Mouse (Mus musculus) stomach, embryonic 16.5 days (tissue): ENCODE data around the gene Mtss1l. TPM values are rescaled to one million over a fixed set of nuclear protein-coding genes. Genes with fewer than 3 reads are reported as not detected.
A peak's percentile ranks its signal among the peaks of the same experiment; 100 is the strongest.

Experiments
- ATAC-seq: fragments of 200-750 bp; cut with Nextera tagmentation; 2 replicates; pipeline ENCODE4 v1.8.0; 2017; ENCODE audit warnings: moderate number of reproducible peaks, moderate TSS enrichment; ENCODE audit not compliant: insufficient read depth, low FRiP score
- H3K27ac ChIP-seq: fragments of 300-500 bp; sonication (generic); 2 replicates; pipeline ENCODE4 v1.5.1; 2014; ENCODE audit warnings: low read length
- H3K27me3 ChIP-seq: fragments of 300-500 bp; sonication (generic); 2 replicates; pipeline ENCODE4 v1.6.1; 2014; ENCODE audit warnings: low read length, control low read depth, mixed read lengths; ENCODE audit not compliant: control insufficient read depth, insufficient read depth
- H3K36me3 ChIP-seq: fragments of 300-500 bp; sonication (generic); 2 replicates; pipeline ENCODE4 v1.6.1; 2014; ENCODE audit warnings: low read length; ENCODE audit not compliant: control insufficient read depth, insufficient read depth
- H3K4me1 ChIP-seq: fragments of 300-500 bp; sonication (generic); 2 replicates; pipeline ENCODE4 v1.6.1; 2014; ENCODE audit warnings: low read length, control low read depth, mixed read lengths; ENCODE audit not compliant: control insufficient read depth, insufficient read depth
- H3K4me2 ChIP-seq: fragments of 300-500 bp; sonication (generic); 2 replicates; pipeline ENCODE4 v1.6.1; 2014; ENCODE audit warnings: low read depth, low read length, mixed read lengths
- H3K4me3 ChIP-seq: fragments of 300-500 bp; sonication (generic); replicated peaks from 2 replicates; pipeline ENCODE4 v1.5.1; 2014; ENCODE audit warnings: mild to moderate bottlenecking, low read length
- H3K9ac ChIP-seq: fragments of 300-500 bp; sonication (generic); 2 replicates; pipeline ENCODE4 v1.6.1; 2014; ENCODE audit warnings: low read length
- H3K9me3 ChIP-seq: fragments of 300-500 bp; sonication (generic); replicated peaks from 2 replicates; pipeline ENCODE4 v1.6.1; 2016; ENCODE audit warnings: low read length, control low read depth; ENCODE audit not compliant: control insufficient read depth
- WGBS: fragments of 180-500 bp; shearing (Covaris S2); extraction: QIAGEN DNeasy Blood & Tissue Kit; methylation state at CpG from one replicate; pipeline ENCODE4 v1.1.7; 2014; 5-methylcytosine and 5-hydroxymethylcytosine counted together
- polyA plus RNA-seq: library from polyadenylated mRNA; unstranded; fragments of >200 nt; fragmentation: Nextera tagmentation; extraction: Ambion mirVana; gene quantifications from 2 replicates; pipeline ENCODE4 v1.2.1, GENCODE M21; 2015

The Mtss1l gene
- polyA plus RNA-seq, 1 experiment from 2014 or later: 8.2 TPM

DNA sequence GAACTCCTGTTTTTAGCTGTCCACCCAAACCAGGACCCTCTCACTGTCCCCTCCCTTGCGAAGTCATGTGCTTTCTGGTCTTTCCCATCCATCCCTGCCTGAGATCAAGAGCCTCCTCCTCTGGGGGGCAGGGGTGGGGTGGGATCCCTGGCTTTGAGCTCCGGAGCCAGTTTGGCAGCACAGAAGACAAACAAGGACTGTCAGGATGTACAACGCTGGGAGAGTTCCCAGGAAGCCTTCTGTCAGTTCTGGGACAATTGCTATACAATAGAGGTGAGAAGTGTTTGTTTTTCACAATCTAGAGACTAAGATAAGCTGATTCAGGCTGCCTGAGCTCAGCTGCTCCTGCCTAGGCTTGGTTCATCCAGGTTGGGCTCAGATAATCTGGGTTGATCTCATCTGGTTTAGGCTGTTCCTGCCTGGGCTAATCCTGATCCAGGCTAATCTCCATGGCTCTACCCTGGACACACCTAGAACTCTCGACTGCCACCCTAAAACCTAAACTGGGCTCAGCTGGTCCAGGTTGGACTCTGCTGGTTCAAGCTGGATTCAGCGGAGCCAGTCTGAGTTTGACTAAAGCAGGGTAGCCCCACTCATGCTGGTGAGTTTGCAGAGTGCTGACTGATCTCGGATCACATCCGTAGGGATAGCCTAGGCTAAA lies 39.1 kb downstream of the Mtss1l start:
- Histone ChIP-seq H3K9ac (no peak overlapping the region), H3K9me3 (no peaks in the 10 kb centered on the region), H3K27ac (no peak overlapping the region), H3K4me3 (no peak overlapping the region), H3K36me3 (no peaks in the 10 kb centered on the region), H3K4me1 (0 out of 2 replicates have a peak, but pooled peaks cover 4% of the 10 kb centered on the region), H3K4me2 (no peak overlapping the region), H3K27me3 (no peaks in the 10 kb centered on the region)
- ATAC-seq: no peak
- WGBS: 61% methylated on average over 7 of the region's 7 CpGs

DNA sequence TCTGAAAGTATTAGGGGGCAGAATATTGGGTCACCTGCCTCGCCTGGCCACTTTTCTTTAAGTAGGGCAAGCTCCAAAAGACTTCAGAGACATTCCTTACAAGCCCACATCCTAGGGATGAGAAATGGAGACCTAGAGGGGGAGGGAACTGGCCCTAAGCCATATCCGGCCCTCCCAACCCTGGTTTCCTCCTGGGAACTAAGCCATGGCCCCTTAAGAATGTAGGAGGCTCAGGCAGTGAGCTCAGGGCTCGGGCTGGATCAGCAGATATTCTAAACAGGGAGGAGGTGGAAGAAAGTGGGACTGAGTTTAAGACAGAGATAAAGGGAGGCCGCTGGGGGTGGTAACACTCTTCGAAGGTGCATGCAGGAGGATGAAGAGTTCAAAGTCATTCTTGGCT lies 39.9 kb downstream of the Mtss1l start:
- H3K27ac ChIP-seq: no peak overlapping the region
- 36% methylated on average over 5 of the region's 5 CpGs for WGBS

DNA sequence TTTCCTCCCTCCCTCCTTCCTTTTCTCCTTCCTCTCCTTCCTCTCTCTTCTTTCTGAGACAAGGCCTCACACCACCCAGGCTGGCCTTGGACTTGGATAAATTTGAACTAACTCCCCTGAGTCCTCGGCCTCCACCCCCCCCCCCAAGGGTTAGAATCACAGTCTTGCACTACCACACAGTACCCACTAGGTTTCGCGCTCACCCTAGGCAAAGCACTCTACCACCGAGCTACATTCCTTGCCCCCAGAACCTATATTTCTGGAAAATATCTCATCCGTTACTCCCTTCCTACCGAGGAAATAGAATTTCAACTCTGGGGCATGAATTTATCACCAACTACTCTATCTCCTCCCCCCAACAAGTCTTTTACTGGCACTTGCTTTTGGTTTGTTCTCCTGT lies 40.7 kb downstream of the Mtss1l start:
- Histone ChIP-seq H3K27me3 (no peaks in the 10 kb centered on the region), H3K4me2 (no peak overlapping the region), H3K27ac (no peak overlapping the region), H3K4me3 (no peak overlapping the region), H3K9ac (no peak overlapping the region), H3K9me3 (no peaks in the 10 kb centered on the region), H3K36me3 (no peaks in the 10 kb centered on the region), H3K4me1 (0 out of 2 replicates have a peak, but pooled peaks cover 4% of the 10 kb centered on the region)
- no peak for ATAC-seq
- 50% methylated on average over 6 of the region's 6 CpGs for WGBS

More for the DNA sequence above, 39.9 kb downstream of the Mtss1l start:
- H3K36me3 ChIP-seq: no peaks in the 10 kb centered on the region
- no peak overlapping the region for H3K9ac ChIP-seq
- no peak overlapping the region for H3K4me2 ChIP-seq
- 0 out of 2 replicates have a peak, but pooled peaks cover 4% of the 10 kb centered on the region for H3K4me1 ChIP-seq
- H3K4me3 ChIP-seq: no peak overlapping the region
- peak; percentile 75; the same call in 1 of the 2 replicates for ATAC-seq
- H3K9me3 ChIP-seq: no peaks in the 10 kb centered on the region
- H3K27me3 ChIP-seq: no peaks in the 10 kb centered on the region

DNA sequence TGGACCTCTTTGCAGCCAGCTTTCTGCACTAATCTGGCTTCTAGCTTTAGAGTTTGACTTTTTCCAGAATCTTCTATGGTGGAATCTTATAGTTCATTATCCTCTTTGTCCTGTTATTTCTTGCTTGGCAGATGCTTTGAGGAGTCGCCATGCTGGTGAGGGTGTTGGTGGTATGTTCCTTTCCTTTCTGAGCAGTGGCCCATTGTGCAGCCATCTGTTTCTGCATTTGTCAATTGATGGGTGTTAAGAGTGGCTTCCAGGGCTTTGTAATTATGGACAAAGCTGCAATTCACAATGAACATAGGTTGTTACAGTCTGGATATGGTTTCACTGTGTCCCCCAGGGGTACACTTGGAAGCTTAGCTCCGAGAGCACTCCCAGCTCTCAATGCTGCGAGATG lies 43.4 kb downstream of the Mtss1l start:
- no peaks in the 10 kb centered on the region for H3K9me3 ChIP-seq
- ATAC-seq: no peak
- 84% methylated on average over 3 of the region's 3 CpGs for WGBS
- no peak overlapping the region for H3K27ac ChIP-seq
- no peaks in the 10 kb centered on the region for H3K36me3 ChIP-seq
- no peaks in the 10 kb centered on the region for H3K27me3 ChIP-seq
- H3K4me1 ChIP-seq: 0 out of 2 replicates have a peak, but pooled peaks cover 4% of the 10 kb centered on the region
- no peak overlapping the region for H3K4me2 ChIP-seq
- no peak overlapping the region for H3K4me3 ChIP-seq
- H3K9ac ChIP-seq: no peak overlapping the region

DNA sequence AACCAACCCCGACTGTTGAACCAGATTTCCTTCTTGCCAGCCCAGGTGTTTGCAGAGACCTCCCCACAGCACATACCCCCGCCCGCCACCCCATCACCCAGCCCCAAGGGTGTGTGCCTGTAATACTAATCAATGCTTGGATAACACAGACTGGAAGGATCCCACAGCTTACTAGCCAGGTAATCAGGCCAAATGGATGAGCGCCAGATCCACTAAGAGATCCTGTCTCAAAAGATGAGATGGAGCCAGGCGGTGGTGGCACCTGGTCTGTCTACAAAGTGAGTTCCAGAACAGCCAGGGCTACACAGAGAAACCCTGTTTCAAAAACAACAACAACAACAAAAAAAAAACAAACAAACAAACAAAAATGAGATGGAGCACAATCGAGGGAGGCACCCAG lies 46.0 kb downstream of the Mtss1l start:
- no peak overlapping the region for H3K9ac ChIP-seq
- H3K4me1 ChIP-seq: no peaks in the 10 kb centered on the region
- no peak overlapping the region for H3K27ac ChIP-seq
- 77% methylated on average over 6 of the region's 6 CpGs for WGBS
- no peak overlapping the region for H3K4me3 ChIP-seq
- H3K36me3 ChIP-seq: no peaks in the 10 kb centered on the region
- no peak for ATAC-seq
- no peak overlapping the region for H3K4me2 ChIP-seq
- no peaks in the 10 kb centered on the region for H3K9me3 ChIP-seq
- no peaks in the 10 kb centered on the region for H3K27me3 ChIP-seq

DNA sequence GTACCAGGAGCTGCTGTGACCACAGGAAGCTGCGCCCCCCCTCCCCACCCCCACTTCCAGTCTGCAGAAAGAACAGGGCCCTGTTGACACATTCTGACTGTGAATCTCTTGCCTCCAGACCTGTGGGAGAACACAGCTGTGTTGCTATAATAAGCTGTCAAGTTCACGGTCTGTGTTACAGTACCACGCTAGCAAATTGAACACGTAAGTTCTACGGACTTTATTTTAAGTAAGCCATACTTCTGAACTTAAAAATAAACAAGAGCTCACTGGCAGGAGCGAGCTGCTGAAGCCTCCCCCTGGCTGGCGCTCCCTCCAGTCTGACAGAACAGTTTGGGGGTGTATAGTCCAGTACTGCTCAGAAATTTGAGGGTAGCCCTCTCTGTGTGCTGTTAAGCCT lies 51.2 kb downstream of the Mtss1l start:
- H3K27ac ChIP-seq: peak overlapping the region; percentile 36; the same call in 1 of the 2 replicates
- WGBS: 36% methylated on average over 7 of the region's 7 CpGs
- peak; percentile 42; the same call in 1 of the 2 replicates for ATAC-seq
- no peak overlapping the region for H3K4me3 ChIP-seq
- H3K4me2 ChIP-seq: no peak overlapping the region
- no peaks in the 10 kb centered on the region for H3K4me1 ChIP-seq
- H3K9ac ChIP-seq: no peak overlapping the region
- H3K27me3 ChIP-seq: no peaks in the 10 kb centered on the region
- no peaks in the 10 kb centered on the region for H3K9me3 ChIP-seq
- no peaks in the 10 kb centered on the region for H3K36me3 ChIP-seq

DNA sequence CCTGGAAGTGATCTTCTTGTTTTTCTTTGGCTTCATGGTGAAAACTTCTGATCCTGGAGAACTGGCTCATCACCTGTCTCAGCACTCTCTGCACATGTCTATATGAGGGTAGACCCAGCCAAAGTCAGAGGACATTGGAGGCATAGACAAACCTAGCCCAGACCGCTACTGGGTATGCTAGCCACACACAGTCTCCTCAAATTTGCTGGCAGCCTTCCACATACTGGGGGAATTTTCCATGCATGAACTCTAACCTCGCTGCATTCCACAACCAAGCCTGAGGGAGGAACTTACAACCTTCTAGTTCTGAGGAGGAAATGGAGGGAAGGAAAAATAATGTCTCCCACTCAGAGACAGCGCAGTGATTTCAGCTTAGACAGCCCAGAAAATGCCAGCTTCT lies 52.8 kb downstream of the Mtss1l start:
- Histone ChIP-seq H3K9me3 (no peaks in the 10 kb centered on the region), H3K27ac (no peak overlapping the region), H3K4me3 (no peak overlapping the region), H3K4me2 (no peak overlapping the region), H3K27me3 (no peaks in the 10 kb centered on the region), H3K4me1 (no peaks in the 10 kb centered on the region), H3K9ac (no peak overlapping the region), H3K36me3 (no peaks in the 10 kb centered on the region)
- ATAC-seq: 0 out of 2 replicates have a peak, but pooled peaks have one; percentile 30
- WGBS: 58% methylated on average over 3 of the region's 3 CpGs

DNA sequence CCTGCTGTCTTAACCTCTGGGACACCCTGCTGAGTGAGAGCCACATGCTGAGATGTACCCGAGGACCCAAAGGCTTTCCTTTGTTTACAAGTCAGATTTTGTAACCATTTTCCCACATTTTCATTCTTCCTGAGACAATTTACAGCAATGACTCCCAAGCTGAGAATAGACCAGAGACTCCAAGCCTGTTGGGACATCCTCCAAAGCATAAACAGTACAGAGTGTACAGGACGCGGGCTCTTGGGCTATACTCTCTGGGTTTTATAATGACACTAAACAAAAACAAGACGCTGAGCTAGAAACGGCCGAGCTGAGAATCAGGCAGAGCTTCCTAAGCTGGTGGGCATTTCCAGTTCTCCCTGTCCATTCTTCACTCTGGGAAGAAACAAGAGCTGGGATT lies 53.4 kb downstream of the Mtss1l start:
- Histone ChIP-seq H3K9me3 (no peaks in the 10 kb centered on the region), H3K4me3 (no peak overlapping the region), H3K4me2 (no peak overlapping the region), H3K9ac (no peak overlapping the region), H3K36me3 (no peaks in the 10 kb centered on the region), H3K27me3 (no peaks in the 10 kb centered on the region), H3K4me1 (no peaks in the 10 kb centered on the region), H3K27ac (no peak overlapping the region)
- WGBS: 76% methylated on average over 6 of the region's 6 CpGs
- ATAC-seq: no peak

DNA sequence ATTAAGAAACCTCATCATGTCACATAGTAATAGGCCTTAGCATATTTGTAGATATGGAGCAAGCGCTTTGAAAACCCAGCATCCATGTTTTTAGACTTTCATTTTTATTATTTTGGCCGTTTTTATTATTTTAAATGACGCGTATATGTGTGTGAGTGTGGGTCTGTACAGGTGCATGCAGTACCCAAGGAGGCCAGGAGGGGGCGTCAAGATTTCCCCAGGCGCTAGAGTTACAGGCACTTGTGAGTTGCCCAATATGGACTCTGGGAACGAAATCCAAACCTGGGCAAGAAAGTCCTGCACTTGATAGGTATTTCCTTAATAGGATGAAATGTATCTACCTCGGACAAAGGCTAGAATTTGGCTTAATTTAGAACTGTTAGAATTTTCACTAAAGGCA lies 54.0 kb downstream of the Mtss1l start:
- no peaks in the 10 kb centered on the region for H3K27me3 ChIP-seq
- H3K36me3 ChIP-seq: no peaks in the 10 kb centered on the region
- no peak overlapping the region for H3K9ac ChIP-seq
- H3K4me2 ChIP-seq: no peak overlapping the region
- ATAC-seq: no peak
- H3K9me3 ChIP-seq: no peaks in the 10 kb centered on the region
- no peaks in the 10 kb centered on the region for H3K4me1 ChIP-seq
- no peak overlapping the region for H3K27ac ChIP-seq
- no peak overlapping the region for H3K4me3 ChIP-seq
- WGBS: 79% methylated on average over 8 of the region's 8 CpGs
